Mouse (Mus musculus): Measurements from ENCODE around the gene Olfr1359. TPM values are rescaled to one million over a fixed set of nuclear protein-coding genes. Genes with fewer than 3 reads are reported as not detected.
A peak's percentile ranks its signal among the peaks of the same experiment; 100 is the strongest.
"Not testable (repeated sequence)": the region's sequence is repeated elsewhere in the genome, so short reads cannot be mapped to it uniquely, and the experiment has no call there.

Gene Olfr1359
- total and polyA plus RNA-seq, 2 experiments from 2014 or later = not detected

DNA sequence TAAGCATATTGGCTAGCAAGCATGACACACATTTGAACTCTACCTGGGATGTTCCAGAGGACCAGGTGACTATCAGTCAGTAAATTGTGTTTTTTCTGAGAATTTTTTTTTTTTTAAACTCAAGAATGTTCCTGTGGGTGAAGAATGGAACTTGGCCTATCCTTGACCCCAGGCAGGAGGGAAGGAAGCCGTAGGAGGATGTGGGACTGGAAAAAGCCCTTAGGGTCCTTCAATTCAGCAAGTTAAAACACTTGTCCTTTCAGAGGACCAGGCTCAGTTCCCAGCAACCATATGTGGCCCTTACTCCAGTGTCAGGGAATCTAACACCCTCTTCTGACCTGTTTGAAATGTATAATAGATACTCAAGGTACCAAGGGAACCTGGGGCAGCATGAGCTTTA, 31.6 kb downstream of the Olfr1359 start:
- Histone ChIP-seq H3K4me3 (ENCODE audit: low read depth, low read length) (no peak overlapping the region), H3K9me3 (ENCODE audit: low read length) (no peaks in the 10 kb centered on the region), H3K4me1 (ENCODE audit: insufficient read depth) (no peaks in the 10 kb centered on the region), H3K36me3 (ENCODE audit: insufficient read depth) (no peaks in the 10 kb centered on the region), H3K27me3 (ENCODE audit: insufficient read depth, low read length) (no peaks in the 10 kb centered on the region), H3K27ac (ENCODE audit: low read depth, low read length) (no peak overlapping the region), H3K9ac (no peak overlapping the region), H3K4me2 (ENCODE audit: low read depth) (no peak overlapping the region)
- ATAC-seq (no peak), DNase-seq (no peak)
- 80% methylated on average over 1 of the region's 1 CpGs for WGBS
- TF ChIP-seq CTCF (IDR thresholded peaks at IDR 0.05; ENCODE audit: low read depth) = no peak

DNA sequence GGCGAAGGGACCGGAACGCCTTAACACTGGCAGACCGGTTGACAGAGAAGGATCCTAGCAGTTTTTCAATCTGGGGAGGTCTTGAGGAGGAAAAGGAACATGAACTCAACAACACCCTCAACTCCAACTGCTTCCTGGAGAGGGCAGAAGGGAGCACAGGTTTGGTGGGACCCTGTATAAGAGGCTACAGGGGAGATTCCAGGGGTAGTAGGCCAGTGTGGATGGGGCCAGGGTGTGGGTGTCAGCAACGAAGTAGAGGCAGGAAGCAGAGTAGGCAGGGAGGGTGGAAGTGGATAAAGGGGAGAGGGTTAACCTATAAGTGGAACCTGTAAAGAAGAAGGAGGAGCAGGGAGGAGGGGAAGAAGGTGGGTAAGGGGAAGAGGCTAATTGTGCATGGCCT, 35.6 kb downstream of the Olfr1359 start:
- Histone ChIP-seq H3K9me3 (ENCODE audit: low read length) (no peaks in the 10 kb centered on the region), H3K9ac (peak overlapping the region; percentile 64; the same call in 1 of the 2 replicates), H3K4me3 (ENCODE audit: low read depth, low read length) (no peak overlapping the region), H3K36me3 (ENCODE audit: insufficient read depth) (no peaks in the 10 kb centered on the region), H3K4me2 (ENCODE audit: low read depth) (0 out of 2 replicates have a peak overlapping the region, but pooled peaks have one; percentile 69), H3K4me1 (ENCODE audit: insufficient read depth) (peaks cover 4% of the 10 kb centered on the region; the same call in 1 of the 2 replicates), H3K27me3 (ENCODE audit: insufficient read depth, low read length) (no peaks in the 10 kb centered on the region), H3K27ac (ENCODE audit: low read depth, low read length) (peak overlapping the region; percentile 94)
- peak; percentile 43 for TF ChIP-seq CTCF (IDR thresholded peaks at IDR 0.05; ENCODE audit: low read depth)
- WGBS = 73% methylated on average over 5 of the region's 5 CpGs
- ATAC-seq = peak; percentile 5; the same call in 1 of the 2 replicates
- DNase-seq = no peak

DNA sequence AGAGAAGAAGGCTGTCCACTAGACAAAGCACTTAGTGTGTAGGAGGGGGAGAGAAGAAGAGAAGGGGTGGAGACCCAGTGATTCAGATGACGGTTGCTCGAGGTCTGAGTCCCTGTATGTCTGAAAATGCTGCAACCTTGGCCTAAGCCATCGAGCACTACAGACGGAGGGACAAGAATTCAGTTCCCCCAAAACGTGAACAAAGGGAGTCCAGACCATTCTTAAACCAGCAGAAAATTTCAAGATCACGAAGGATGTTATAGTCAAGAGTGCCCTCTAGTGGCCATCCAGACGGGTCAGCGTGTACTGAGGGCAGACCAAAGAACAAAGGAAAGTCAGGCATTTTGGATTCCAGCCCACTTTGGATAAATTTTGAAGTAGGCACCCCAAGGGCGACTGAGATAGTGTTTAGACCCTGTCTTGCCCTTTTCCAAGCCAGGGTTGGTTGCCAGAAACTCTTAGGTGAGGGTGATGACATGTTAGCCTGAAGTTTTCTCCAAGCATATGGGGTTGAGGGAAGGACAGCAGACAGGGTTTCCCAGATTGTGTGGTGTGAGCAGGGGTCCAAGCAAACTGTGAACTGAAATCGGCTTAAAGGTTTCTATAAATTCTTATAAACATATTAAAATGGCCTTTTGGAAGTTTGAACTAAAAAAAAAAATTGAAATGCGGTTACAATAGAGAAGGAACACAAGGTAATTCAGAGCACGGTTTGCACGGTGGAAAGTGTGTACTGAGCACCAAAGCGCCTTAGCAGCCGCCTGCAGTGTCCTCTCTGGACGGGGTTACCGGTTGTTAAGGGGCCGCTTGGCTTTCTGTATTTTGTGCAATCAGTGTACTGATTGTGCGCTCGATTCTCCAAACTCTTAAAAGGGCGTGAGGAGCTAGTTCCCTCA, 36.3 kb downstream of the Olfr1359 start:
- peak; percentile 93 for DNase-seq
- ATAC-seq = peak; percentile 81
- Histone ChIP-seq H3K4me1 (ENCODE audit: insufficient read depth) (peaks cover 4% of the 10 kb centered on the region; the same call in 1 of the 2 replicates), H3K9ac (peak overlapping the region; percentile 64), H3K4me2 (ENCODE audit: low read depth) (peak overlapping the region; percentile 69), H3K27ac (ENCODE audit: low read depth, low read length) (peak overlapping the region; percentile 94), H3K27me3 (ENCODE audit: insufficient read depth, low read length) (no peaks in the 10 kb centered on the region), H3K4me3 (ENCODE audit: low read depth, low read length) (peak overlapping the region; percentile 49), H3K36me3 (ENCODE audit: insufficient read depth) (no peaks in the 10 kb centered on the region), H3K9me3 (ENCODE audit: low read length) (no peaks in the 10 kb centered on the region)
- under 1% methylated on average over 21 of the region's 21 CpGs for WGBS
- TF ChIP-seq CTCF (IDR thresholded peaks at IDR 0.05; ENCODE audit: low read depth) = peak; percentile 88

- not testable (repeated sequence) for H3K36me3 ChIP-seq (ENCODE audit: insufficient read depth); H3K27me3 ChIP-seq (ENCODE audit: insufficient read depth, low read length); H3K4me1 ChIP-seq (ENCODE audit: insufficient read depth); H3K9me3 ChIP-seq (ENCODE audit: low read length)
- under 1% methylated on average over 41 of the region's 56 CpGs for WGBS
- Histone ChIP-seq H3K4me3 (ENCODE audit: low read depth, low read length) (peak within 1 kb of the TSS; percentile 49), H3K4me2 (ENCODE audit: low read depth) (peak within 1 kb of the TSS; percentile 69), H3K9ac (peak within 1 kb of the TSS; percentile 64), H3K27ac (ENCODE audit: low read depth, low read length) (peak within 1 kb of the TSS; percentile 94)
- ATAC-seq (peak; percentile 87), DNase-seq (peak; percentile 94)
These were observed 37.2 kb downstream of the Olfr1359 start, which contains the start of gene Hist1h4j for GRCm38 (mm10) chr13:21734906-21735767. Gene Hist1h4j, plus strand, starts transcription at chr13:21735064.

GRCm38 (mm10) chr13:21745006-21745405, 47.1 kb downstream of the Olfr1359 start:
- Histone ChIP-seq H3K4me3 (ENCODE audit: low read depth, low read length) (no peak overlapping the region), H3K27ac (ENCODE audit: low read depth, low read length) (no peak overlapping the region), H3K4me2 (ENCODE audit: low read depth) (no peak overlapping the region), H3K9me3 (ENCODE audit: low read length) (no peaks in the 10 kb centered on the region), H3K36me3 (ENCODE audit: insufficient read depth) (no peaks in the 10 kb centered on the region), H3K27me3 (ENCODE audit: insufficient read depth, low read length) (no peaks in the 10 kb centered on the region), H3K9ac (no peak overlapping the region), H3K4me1 (ENCODE audit: insufficient read depth) (peaks cover 13% of the 10 kb centered on the region)
- no peak for TF ChIP-seq CTCF (IDR thresholded peaks at IDR 0.05; ENCODE audit: low read depth)
- DNase-seq (no peak), ATAC-seq (no peak)
- 90% methylated on average over 1 of the region's 1 CpGs for WGBS

DNA sequence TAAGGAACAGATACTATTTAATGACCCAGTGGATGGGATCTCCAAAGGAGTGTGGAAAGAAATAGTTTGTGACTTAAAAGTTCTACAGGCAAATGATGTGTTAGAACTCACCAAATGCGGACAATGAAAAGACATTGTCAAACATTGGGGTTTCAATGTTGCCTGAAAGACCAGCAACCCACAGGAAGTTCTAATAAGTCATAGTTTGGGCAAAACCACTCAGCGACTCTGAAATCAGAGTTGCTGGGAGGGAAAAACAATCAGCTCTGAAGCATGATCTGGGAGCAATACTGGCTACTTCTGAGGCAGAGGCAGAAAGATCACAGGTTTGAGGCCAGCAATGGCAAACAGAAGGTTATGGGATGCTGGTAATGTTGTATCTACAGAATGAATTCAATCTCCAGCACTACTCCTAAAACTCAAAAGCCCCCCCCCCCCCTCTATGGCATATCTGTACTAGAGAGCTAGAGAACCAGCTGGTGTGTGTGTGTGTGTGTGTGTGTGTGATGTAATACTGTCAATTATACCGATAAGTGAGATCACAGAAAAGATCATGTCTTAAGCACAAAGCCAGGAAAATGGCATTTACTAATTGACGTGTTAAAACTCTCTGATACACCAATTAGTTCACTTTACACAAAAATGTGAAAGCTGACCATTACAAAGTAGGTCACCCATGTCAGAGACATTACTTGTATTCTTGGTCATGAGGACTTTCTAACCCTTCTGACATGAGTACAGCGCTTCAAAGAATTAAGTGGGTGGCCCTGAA, 51.7 kb downstream of the Olfr1359 start:
- Histone ChIP-seq H3K27me3 (ENCODE audit: insufficient read depth, low read length) (no peaks in the 10 kb centered on the region), H3K27ac (ENCODE audit: low read depth, low read length) (peak overlapping the region; percentile 71), H3K36me3 (ENCODE audit: insufficient read depth) (no peaks in the 10 kb centered on the region), H3K9ac (peak overlapping the region; percentile 64), H3K9me3 (ENCODE audit: low read length) (no peaks in the 10 kb centered on the region), H3K4me1 (ENCODE audit: insufficient read depth) (peaks cover 18% of the 10 kb centered on the region), H3K4me3 (ENCODE audit: low read depth, low read length) (peak overlapping the region; percentile 55), H3K4me2 (ENCODE audit: low read depth) (peak overlapping the region; percentile 72)
- ATAC-seq (no peak), DNase-seq (peak; percentile 51)
- TF ChIP-seq CTCF (IDR thresholded peaks at IDR 0.05; ENCODE audit: low read depth) = no peak
- WGBS = 3% methylated on average over 5 of the region's 5 CpGs

DNA sequence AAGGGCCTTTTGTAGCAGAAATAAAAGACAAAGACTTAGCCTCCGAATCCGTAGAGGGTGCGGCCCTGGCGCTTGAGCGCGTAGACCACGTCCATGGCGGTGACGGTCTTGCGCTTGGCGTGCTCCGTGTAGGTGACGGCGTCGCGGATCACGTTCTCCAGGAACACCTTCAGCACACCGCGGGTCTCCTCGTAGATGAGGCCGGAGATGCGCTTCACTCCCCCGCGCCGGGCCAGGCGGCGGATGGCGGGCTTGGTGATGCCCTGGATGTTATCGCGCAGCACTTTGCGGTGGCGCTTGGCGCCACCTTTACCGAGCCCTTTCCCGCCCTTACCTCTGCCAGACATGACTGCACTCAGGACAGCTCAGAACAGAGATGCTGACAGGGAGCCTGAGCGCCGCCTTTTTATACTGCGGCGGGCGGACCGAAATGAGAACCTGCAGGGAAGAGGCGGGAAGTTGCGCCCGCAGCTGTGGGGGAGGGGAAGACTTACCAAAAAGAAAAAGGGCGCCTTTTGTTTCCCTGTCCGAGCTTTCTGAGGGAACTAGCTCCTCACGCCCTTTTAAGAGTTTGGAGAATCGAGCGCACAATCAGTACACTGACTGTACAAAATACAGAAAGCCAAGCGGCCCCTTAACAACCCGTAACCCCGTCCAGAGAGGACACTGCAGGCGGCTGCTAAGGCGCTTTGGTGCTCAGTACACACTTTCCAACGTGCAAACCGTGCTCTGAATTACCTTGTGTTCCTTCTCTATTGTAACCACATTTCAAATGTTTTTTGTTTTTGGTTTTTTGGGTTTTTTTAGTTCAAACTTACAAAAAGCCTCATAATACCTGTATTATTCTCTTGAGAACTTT, 52.5 kb downstream of the Olfr1359 start, which contains the start of gene Hist1h4k:
Gene Hist1h4k, minus strand, starts transcription at position 347 of the 859 bp plus-strand sequence.
- peak within 1 kb of the TSS; percentile 71 for H3K27ac ChIP-seq (ENCODE audit: low read depth, low read length)
- H3K4me2 ChIP-seq (ENCODE audit: low read depth) = peak within 1 kb of the TSS; percentile 72
- under 1% methylated on average over 42 of the region's 56 CpGs for WGBS
- ATAC-seq (peak; percentile 81), DNase-seq (peak; percentile 95)
- not testable (repeated sequence) for H3K27me3 ChIP-seq (ENCODE audit: insufficient read depth, low read length); H3K9me3 ChIP-seq (ENCODE audit: low read length); H3K36me3 ChIP-seq (ENCODE audit: insufficient read depth)
- peaks cover 18% of the 10 kb centered on the region for H3K4me1 ChIP-seq (ENCODE audit: insufficient read depth)
- peak within 1 kb of the TSS; percentile 64 for H3K9ac ChIP-seq
- peak within 1 kb of the TSS; percentile 55 for H3K4me3 ChIP-seq (ENCODE audit: low read depth, low read length)

All from forebrain, postnatal 0 days (tissue).